Mouse (Mus musculus): ENCODE measurements at regions not wholly inside any gene's neighbourhood (a gene's known extent, or its start where the extent isn't known, plus 50 kb on each side); places are given as distances from the start of the nearest gene placed in this dataset.

- TF ChIP-seq GATA2 (IDR thresholded peaks at IDR 0.05; ENCODE audit: borderline replicate concordance, low read depth, low read length) (no peak), CTCF (IDR thresholded peaks at IDR 0.05; ENCODE audit: low read depth, low read length) (no peak), POLR2AphosphoS5 (IDR thresholded peaks at IDR 0.05; ENCODE audit: insufficient replicate concordance, low read depth, low read length) (no peak), TAL1 (conservative IDR thresholded peaks at IDR 0.05; ENCODE audit: low read depth, low read length) (no peak)
Observed at GRCm38 (mm10) chr1:143065493-143065892, 575.0 kb upstream of the B3galt2 start.

All from G1E (cell line).